Mouse (Mus musculus): Measurements from ENCODE around the gene Anapc15-ps. TPM values are rescaled to one million over a fixed set of nuclear protein-coding genes. Genes with fewer than 3 reads are reported as not detected.

The Anapc15-ps gene
- polyA plus RNA-seq, 1 experiment from 2014 or later: not detected

- 92% methylated on average over 8 of the region's 8 CpGs for WGBS
- ATAC-seq (ENCODE audit: low FRiP score, low TSS enrichment): no peak
- no peak overlapping the region for H3K4me3 ChIP-seq (replicated peaks; ENCODE audit: low read depth, low read length)
- H3K4me2 ChIP-seq (ENCODE audit: low read length): no peak overlapping the region
- no peak overlapping the region for H3K9ac ChIP-seq (replicated peaks; ENCODE audit: low read length)
- peaks cover 4% of the 10 kb centered on the region; the same call in 1 of the 2 replicates for H3K4me1 ChIP-seq (ENCODE audit: control insufficient read depth, insufficient read depth, low read length)
- no peaks in the 10 kb centered on the region for H3K36me3 ChIP-seq (ENCODE audit: control insufficient read depth, insufficient read depth, low read length)
- no peak overlapping the region for H3K27ac ChIP-seq (replicated peaks; ENCODE audit: low read depth, low read length)
- no peaks in the 10 kb centered on the region for H3K27me3 ChIP-seq (ENCODE audit: control insufficient read depth, insufficient read depth, low read length)
- H3K9me3 ChIP-seq (ENCODE audit: control insufficient read depth, low read length): no peaks in the 10 kb centered on the region
- DNase-seq: no peak
These were observed 25.9 kb upstream of the Anapc15-ps start for GRCm38 (mm10) chr10:95698920-95699714.

GRCm38 (mm10) chr10:95696253-95696641, 23.0 kb upstream of the Anapc15-ps start:
- WGBS: 33% methylated on average over 3 of the region's 3 CpGs
- no peak for DNase-seq
- H3K36me3 ChIP-seq (ENCODE audit: control insufficient read depth, insufficient read depth, low read length): no peaks in the 10 kb centered on the region
- no peak overlapping the region for H3K27ac ChIP-seq (replicated peaks; ENCODE audit: low read depth, low read length)
- H3K4me3 ChIP-seq (replicated peaks; ENCODE audit: low read depth, low read length): no peak overlapping the region
- ATAC-seq (ENCODE audit: low FRiP score, low TSS enrichment): no peak
- no peak overlapping the region for H3K4me2 ChIP-seq (ENCODE audit: low read length)
- no peaks in the 10 kb centered on the region for H3K27me3 ChIP-seq (ENCODE audit: control insufficient read depth, insufficient read depth, low read length)
- H3K9ac ChIP-seq (replicated peaks; ENCODE audit: low read length): no peak overlapping the region
- no peaks in the 10 kb centered on the region for H3K9me3 ChIP-seq (ENCODE audit: control insufficient read depth, low read length)
- peaks cover 4% of the 10 kb centered on the region; the same call in 1 of the 2 replicates for H3K4me1 ChIP-seq (ENCODE audit: control insufficient read depth, insufficient read depth, low read length)

GRCm38 (mm10) chr10:95695603-95696252, 22.5 kb upstream of the Anapc15-ps start:
- H3K27me3 ChIP-seq (ENCODE audit: control insufficient read depth, insufficient read depth, low read length): no peaks in the 10 kb centered on the region
- H3K27ac ChIP-seq (replicated peaks; ENCODE audit: low read depth, low read length): no peak overlapping the region
- no peak overlapping the region for H3K4me2 ChIP-seq (ENCODE audit: low read length)
- peaks cover 4% of the 10 kb centered on the region; the same call in 1 of the 2 replicates for H3K4me1 ChIP-seq (ENCODE audit: control insufficient read depth, insufficient read depth, low read length)
- DNase-seq (no peak), ATAC-seq (ENCODE audit: low FRiP score, low TSS enrichment) (no peak)
- no peak overlapping the region for H3K4me3 ChIP-seq (replicated peaks; ENCODE audit: low read depth, low read length)
- H3K36me3 ChIP-seq (ENCODE audit: control insufficient read depth, insufficient read depth, low read length): no peaks in the 10 kb centered on the region
- H3K9ac ChIP-seq (replicated peaks; ENCODE audit: low read length): no peak overlapping the region
- 90% methylated on average over 18 of the region's 18 CpGs for WGBS
- no peaks in the 10 kb centered on the region for H3K9me3 ChIP-seq (ENCODE audit: control insufficient read depth, low read length)

GRCm38 (mm10) chr10:95694559-95695251, 21.5 kb upstream of the Anapc15-ps start:
- DNase-seq (peak; percentile 65), ATAC-seq (ENCODE audit: low FRiP score, low TSS enrichment) (peak; percentile 64; the same call in 1 of the 2 replicates)
- peak overlapping the region; percentile 21; the same call in 1 of the 2 replicates for H3K4me2 ChIP-seq (ENCODE audit: low read length)

GRCm38 (mm10) chr10:95691347-95691746, 18.1 kb upstream of the Anapc15-ps start:
- Histone ChIP-seq H3K9me3 (ENCODE audit: control insufficient read depth, low read length) (no peaks in the 10 kb centered on the region), H3K9ac (replicated peaks; ENCODE audit: low read length) (no peak overlapping the region), H3K4me1 (ENCODE audit: control insufficient read depth, insufficient read depth, low read length) (peaks cover 4% of the 10 kb centered on the region; the same call in 1 of the 2 replicates), H3K27me3 (ENCODE audit: control insufficient read depth, insufficient read depth, low read length) (no peaks in the 10 kb centered on the region), H3K36me3 (ENCODE audit: control insufficient read depth, insufficient read depth, low read length) (no peaks in the 10 kb centered on the region), H3K4me3 (replicated peaks; ENCODE audit: low read depth, low read length) (no peak overlapping the region), H3K4me2 (ENCODE audit: low read length) (no peak overlapping the region), H3K27ac (replicated peaks; ENCODE audit: low read depth, low read length) (no peak overlapping the region)
- no peak for ATAC-seq (ENCODE audit: low FRiP score, low TSS enrichment)
- DNase-seq: no peak
- 94% methylated on average over 4 of the region's 4 CpGs for WGBS

More at GRCm38 (mm10) chr10:95694559-95695251, 21.5 kb upstream of the Anapc15-ps start:
- no peaks in the 10 kb centered on the region for H3K36me3 ChIP-seq (ENCODE audit: control insufficient read depth, insufficient read depth, low read length)
- H3K9me3 ChIP-seq (ENCODE audit: control insufficient read depth, low read length): no peaks in the 10 kb centered on the region
- H3K4me3 ChIP-seq (replicated peaks; ENCODE audit: low read depth, low read length): no peak overlapping the region
- WGBS: 53% methylated on average over 12 of the region's 12 CpGs
- H3K27ac ChIP-seq (replicated peaks; ENCODE audit: low read depth, low read length): peak overlapping the region; percentile 63; the same call in 1 of the 2 replicates
- peaks cover 4% of the 10 kb centered on the region; the same call in 1 of the 2 replicates for H3K4me1 ChIP-seq (ENCODE audit: control insufficient read depth, insufficient read depth, low read length)
- H3K9ac ChIP-seq (replicated peaks; ENCODE audit: low read length): no peak overlapping the region; the same call in 1 of the 2 replicates
- no peaks in the 10 kb centered on the region for H3K27me3 ChIP-seq (ENCODE audit: control insufficient read depth, insufficient read depth, low read length)

GRCm38 (mm10) chr10:95689833-95690232, 16.6 kb upstream of the Anapc15-ps start:
- no peak for DNase-seq
- Histone ChIP-seq H3K9me3 (ENCODE audit: control insufficient read depth, low read length) (no peaks in the 10 kb centered on the region), H3K4me1 (ENCODE audit: control insufficient read depth, insufficient read depth, low read length) (peaks cover 6% of the 10 kb centered on the region; the same call in 1 of the 2 replicates), H3K36me3 (ENCODE audit: control insufficient read depth, insufficient read depth, low read length) (no peaks in the 10 kb centered on the region), H3K4me3 (replicated peaks; ENCODE audit: low read depth, low read length) (no peak overlapping the region), H3K27me3 (ENCODE audit: control insufficient read depth, insufficient read depth, low read length) (no peaks in the 10 kb centered on the region), H3K9ac (replicated peaks; ENCODE audit: low read length) (no peak overlapping the region), H3K4me2 (ENCODE audit: low read length) (no peak overlapping the region), H3K27ac (replicated peaks; ENCODE audit: low read depth, low read length) (no peak overlapping the region)
- WGBS: 88% methylated on average over 1 of the region's 1 CpGs
- no peak for ATAC-seq (ENCODE audit: low FRiP score, low TSS enrichment)

- no peak overlapping the region for H3K4me2 ChIP-seq (ENCODE audit: low read length)
These were observed 15.8 kb upstream of the Anapc15-ps start for GRCm38 (mm10) chr10:95689058-95689457.

GRCm38 (mm10) chr10:95687558-95688141, 14.4 kb upstream of the Anapc15-ps start:
- WGBS: 85% methylated on average over 21 of the region's 21 CpGs
- Histone ChIP-seq H3K4me2 (ENCODE audit: low read length) (no peak overlapping the region), H3K27me3 (ENCODE audit: control insufficient read depth, insufficient read depth, low read length) (no peaks in the 10 kb centered on the region), H3K4me1 (ENCODE audit: control insufficient read depth, insufficient read depth, low read length) (peaks cover 3% of the 10 kb centered on the region; the same call in 1 of the 2 replicates), H3K9ac (replicated peaks; ENCODE audit: low read length) (no peak overlapping the region), H3K4me3 (replicated peaks; ENCODE audit: low read depth, low read length) (no peak overlapping the region), H3K36me3 (ENCODE audit: control insufficient read depth, insufficient read depth, low read length) (no peaks in the 10 kb centered on the region), H3K27ac (replicated peaks; ENCODE audit: low read depth, low read length) (no peak overlapping the region), H3K9me3 (ENCODE audit: control insufficient read depth, low read length) (no peaks in the 10 kb centered on the region)
- no peak for DNase-seq
- no peak for ATAC-seq (ENCODE audit: low FRiP score, low TSS enrichment)

More at GRCm38 (mm10) chr10:95689058-95689457, 15.8 kb upstream of the Anapc15-ps start:
- Histone ChIP-seq H3K9me3 (ENCODE audit: control insufficient read depth, low read length) (no peaks in the 10 kb centered on the region), H3K27ac (replicated peaks; ENCODE audit: low read depth, low read length) (no peak overlapping the region), H3K4me1 (ENCODE audit: control insufficient read depth, insufficient read depth, low read length) (peaks cover 3% of the 10 kb centered on the region; the same call in 1 of the 2 replicates), H3K9ac (replicated peaks; ENCODE audit: low read length) (no peak overlapping the region), H3K27me3 (ENCODE audit: control insufficient read depth, insufficient read depth, low read length) (no peaks in the 10 kb centered on the region), H3K4me3 (replicated peaks; ENCODE audit: low read depth, low read length) (no peak overlapping the region), H3K36me3 (ENCODE audit: control insufficient read depth, insufficient read depth, low read length) (no peaks in the 10 kb centered on the region)
- DNase-seq (no peak), ATAC-seq (ENCODE audit: low FRiP score, low TSS enrichment) (no peak)
- 67% methylated on average over 7 of the region's 7 CpGs for WGBS
